Mouse (Mus musculus) layer of hippocampus, postnatal 25 days (tissue): ENCODE data around the gene Hacd4. TPM values are rescaled to one million over a fixed set of nuclear protein-coding genes. Genes with fewer than 3 reads are reported as not detected.
A peak's percentile ranks its signal among the peaks of the same experiment; 100 is the strongest.

Experiments used
- DNase-seq, 2 experiments: peaks; one replicate each; pipeline ENCODE4 v3.0.0; 2022; ENCODE audit warnings: mixed read lengths in 2 of 2, low spot score in 1 of 2; ENCODE audit errors: extremely low spot score in 1 of 2
- total RNA-seq, 2 experiments: library from RNA; stranded (reverse); gene quantifications; 2 replicates each; pipeline ENCODE4 v1.2.3; 2021

The Hacd4 gene
- total RNA-seq, 2 experiments from 2014 or later, result 1.4 to 1.5 TPM

DNA sequence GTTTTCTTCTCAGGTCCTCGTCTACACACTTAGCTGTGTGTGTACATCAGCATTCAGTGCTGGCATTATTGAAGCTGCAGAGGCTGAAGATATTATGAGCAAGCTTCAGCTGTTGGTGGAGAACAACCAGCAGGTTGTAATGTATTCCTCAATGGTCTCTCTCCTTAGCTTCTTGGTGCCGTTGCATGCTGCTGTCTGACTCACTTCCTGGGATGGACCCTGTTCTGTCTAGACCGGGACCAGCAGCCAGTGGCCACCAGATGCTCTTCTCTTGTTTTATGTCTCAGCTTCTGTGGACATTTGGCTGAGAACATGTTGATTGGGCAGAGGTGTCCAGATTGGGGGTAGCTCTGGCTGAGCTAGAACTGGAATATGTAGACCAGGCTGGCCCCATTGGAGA, 81.3 kb downstream of the Hacd4 start:
- no peak for DNase-seq

DNA sequence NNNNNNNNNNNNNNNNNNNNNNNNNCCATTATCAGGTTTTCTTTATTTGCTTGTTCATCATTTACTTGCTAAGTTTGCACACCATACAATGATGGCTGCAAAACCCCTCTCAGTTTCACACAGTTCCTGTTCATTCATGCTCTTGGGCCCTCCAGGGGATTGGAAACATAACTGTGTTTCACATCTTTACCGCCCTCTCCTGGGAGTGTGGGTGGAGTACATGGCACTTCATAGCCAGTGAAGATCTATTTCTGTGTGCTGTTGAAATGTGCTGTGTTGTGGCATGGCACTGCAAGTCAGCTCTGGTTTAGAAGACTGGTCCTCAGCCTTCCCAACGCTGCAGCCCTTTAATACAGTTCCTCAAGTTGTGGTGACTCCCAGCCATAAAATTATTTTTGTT, 82.1 kb downstream of the Hacd4 start:
- no peak for DNase-seq

DNA sequence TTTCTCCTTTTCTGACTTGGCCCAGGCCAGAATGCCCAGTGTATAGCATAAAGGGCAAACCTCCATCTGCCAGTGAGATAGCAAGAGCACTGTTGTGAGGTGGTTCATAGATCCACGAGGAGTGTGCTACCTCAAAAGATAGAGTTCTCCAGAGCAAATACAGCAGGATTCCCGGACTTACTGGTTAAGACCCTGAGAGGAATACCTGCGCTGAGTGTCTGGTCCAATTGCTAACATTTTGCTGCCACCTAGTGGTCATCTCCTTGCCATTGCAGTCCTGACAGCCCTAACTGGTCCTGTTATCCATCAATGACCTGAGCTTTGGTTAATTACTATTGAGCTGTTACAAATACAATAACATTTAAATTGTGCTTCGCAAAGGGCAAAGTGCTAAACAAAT, 87.8 kb downstream of the Hacd4 start:
- DNase-seq, result peak in 1 of 2 experiments; percentile 55

Other genes with a start within 250 kb of the Hacd4 start
- gene Ifnb1, start 83.8 kb upstream of the Hacd4 start, total RNA-seq, result not detected
- gene Ifna15, start 119.3 kb upstream of the Hacd4 start, total RNA-seq, result not detected
- gene Ifna14, start 132.9 kb upstream of the Hacd4 start, total RNA-seq, result not detected
- not detected for gene Ifna9, start 153.5 kb upstream of the Hacd4 start, total RNA-seq
- gene Ifna12, start 164.4 kb upstream of the Hacd4 start, total RNA-seq, result not detected
- not detected for gene C87499, start 195.5 kb upstream of the Hacd4 start, total RNA-seq
- gene Ifna13, start 205.5 kb upstream of the Hacd4 start, total RNA-seq, result not detected
- gene Ifna16, start 238.0 kb upstream of the Hacd4 start, total RNA-seq, result not detected
- gene Ifna2, start 245.0 kb upstream of the Hacd4 start, total RNA-seq, result not detected